Mouse (Mus musculus) CH12.LX (cell line): Measurements from ENCODE around the gene Fam170b. TPM values are rescaled to one million over a fixed set of nuclear protein-coding genes. Genes with fewer than 3 reads are reported as not detected.

ENCODE experiments used
- DNase-seq: peaks from one replicate; pipeline ENCODE4 v3.0.0-alpha.2; 2013; ENCODE audit errors: extremely low read depth
- H3K27ac ChIP-seq: 2 replicates; pipeline ENCODE4 v1.5.1; 2012; ENCODE audit warnings: low read depth, mild to moderate bottlenecking, control low read depth, moderate library complexity; ENCODE audit not compliant: insufficient read depth
- H3K27me3 ChIP-seq: replicated peaks from 2 replicates; pipeline ENCODE3; 2012; ENCODE audit warnings: inconsistent platforms
- H3K36me3 ChIP-seq, 2 experiments: replicated peaks in 1 of 2; 2 replicates each; pipeline versions ENCODE3 to v1.6.1; 2012; ENCODE audit warnings: inconsistent platforms in 1 of 2, low read length in 1 of 2, mild to moderate bottlenecking in 1 of 2, mixed read lengths in 1 of 2, moderate library complexity in 1 of 2; ENCODE audit not compliant: control insufficient read depth in 1 of 2, insufficient read depth in 1 of 2
- H3K4me1 ChIP-seq, 2 experiments: 2 replicates each; pipeline ENCODE4 v1.6.1; 2012; ENCODE audit warnings: inconsistent platforms in 1 of 2, moderate library complexity in 1 of 2; ENCODE audit not compliant: insufficient read depth in 2 of 2, control insufficient read depth in 1 of 2
- H3K4me2 ChIP-seq: 2 replicates; pipeline ENCODE4 v1.6.1; 2012; ENCODE audit warnings: low read depth, mild to moderate bottlenecking, control low read depth; ENCODE audit not compliant: poor library complexity, insufficient read depth, severe bottlenecking
- H3K4me3 ChIP-seq, 3 experiments: fragments of 150-350 bp in 1 of 3; sonication (generic) in 1 of 3; replicated peaks in 1 of 3; 2 replicates each; pipeline versions ENCODE3 to v1.5.1; 2011 to 2012; ENCODE audit warnings: low read depth in 2 of 3, low read length in 2 of 3, mild to moderate bottlenecking in 2 of 3, moderate library complexity in 2 of 3, control low read depth in 1 of 3, improper control_type of control experiment in 1 of 3, inconsistent platforms in 1 of 3, mixed read lengths in 1 of 3; ENCODE audit not compliant: poor library complexity in 1 of 3
- H3K79me2 ChIP-seq: replicated peaks from 2 replicates; pipeline ENCODE4 v1.6.1; 2012; ENCODE audit warnings: mild to moderate bottlenecking, moderate library complexity; ENCODE audit not compliant: control insufficient read depth, poor library complexity, insufficient read depth, severe bottlenecking; ENCODE audit errors: extremely low read depth
- H3K9ac ChIP-seq: 2 replicates; pipeline ENCODE4 v1.6.1; 2012; ENCODE audit warnings: low read depth, mild to moderate bottlenecking, control low read depth, moderate library complexity; ENCODE audit not compliant: insufficient read depth
- H3K9me3 ChIP-seq: replicated peaks from 2 replicates; pipeline ENCODE3; 2012; ENCODE audit warnings: low read length, inconsistent platforms, mixed read lengths
- BHLHE40 ChIP-seq: IDR thresholded peaks from 2 replicates; pipeline ENCODE4 v1.6.1; 2011; ENCODE audit warnings: mild to moderate bottlenecking, low read depth, low read length, improper control_type of control experiment
- CHD1 ChIP-seq: IDR thresholded peaks from 2 replicates; pipeline ENCODE4 v1.6.1; 2012; ENCODE audit warnings: low read depth, low read length, improper control_type of control experiment, inconsistent platforms
- CHD2 ChIP-seq: IDR thresholded peaks from 2 replicates; pipeline ENCODE4 v1.6.1; 2011; ENCODE audit warnings: low read length, improper control_type of control experiment
- CTCF ChIP-seq, 2 experiments: IDR thresholded peaks in 1 of 2; conservative IDR thresholded peaks in 1 of 2; 2 replicates each; pipeline ENCODE4 v1.5.1; 2011 to 2012; ENCODE audit warnings: low read depth in 2 of 2, low read length in 2 of 2, improper control_type of control experiment in 1 of 2, inconsistent platforms in 1 of 2, mild to moderate bottlenecking in 1 of 2, moderate library complexity in 1 of 2
- E2F4 ChIP-seq: IDR thresholded peaks from 2 replicates; pipeline ENCODE4 v1.6.1; 2011; ENCODE audit warnings: low read depth, low read length, improper control_type of control experiment; ENCODE audit not compliant: insufficient replicate concordance
- ELF1 ChIP-seq: IDR thresholded peaks from 2 replicates; pipeline ENCODE4 v1.6.1; 2014; ENCODE audit warnings: low read depth, mild to moderate bottlenecking, inconsistent platforms, low read length, improper control_type of control experiment
- EP300 ChIP-seq: IDR thresholded peaks from 2 replicates; pipeline ENCODE4 v1.6.1; 2011; ENCODE audit warnings: low read length, improper control_type of control experiment
- ETS1 ChIP-seq: conservative IDR thresholded peaks from 2 replicates; pipeline ENCODE4 v1.6.1; 2012; ENCODE audit warnings: low read depth, mild to moderate bottlenecking, inconsistent platforms, low read length, improper control_type of control experiment, moderate library complexity
- HCFC1 ChIP-seq: IDR thresholded peaks from 2 replicates; pipeline ENCODE4 v1.6.1; 2012; ENCODE audit warnings: low read depth, mild to moderate bottlenecking, inconsistent platforms, low read length, improper control_type of control experiment
- IRF4 ChIP-seq: IDR thresholded peaks from 2 replicates; pipeline ENCODE4 v1.6.1; 2014; ENCODE audit warnings: low read depth, mild to moderate bottlenecking, inconsistent platforms, low read length, improper control_type of control experiment
- JUN ChIP-seq: IDR thresholded peaks from 2 replicates; pipeline ENCODE4 v1.6.1; 2011; ENCODE audit warnings: low read depth, mild to moderate bottlenecking, low read length, improper control_type of control experiment, moderate library complexity; ENCODE audit not compliant: insufficient read depth
- KAT2A ChIP-seq: IDR thresholded peaks from 2 replicates; pipeline ENCODE4 v1.6.1; 2012; ENCODE audit warnings: low read length, improper control_type of control experiment, inconsistent platforms; ENCODE audit not compliant: insufficient replicate concordance
- MAZ ChIP-seq: IDR thresholded peaks from 2 replicates; pipeline ENCODE4 v1.6.1; 2012; ENCODE audit warnings: low read depth, mild to moderate bottlenecking, inconsistent platforms, low read length, improper control_type of control experiment, moderate library complexity
- MEF2A ChIP-seq: IDR thresholded peaks from 2 replicates; pipeline ENCODE4 v1.6.1; 2014; ENCODE audit warnings: low read depth, mild to moderate bottlenecking, inconsistent platforms, low read length, improper control_type of control experiment, borderline replicate concordance
- MXI1 ChIP-seq: IDR thresholded peaks from 2 replicates; pipeline ENCODE4 v1.6.1; 2011; ENCODE audit warnings: mild to moderate bottlenecking, low read depth, low read length, improper control_type of control experiment
- MYC ChIP-seq: IDR thresholded peaks from 2 replicates; pipeline ENCODE4 v1.6.1; 2011; ENCODE audit warnings: low read depth, mild to moderate bottlenecking, improper control_type of control experiment, low read length
- NELFE ChIP-seq: IDR thresholded peaks from 2 replicates; pipeline ENCODE4 v1.6.1; 2011; ENCODE audit warnings: low read depth, low read length, improper control_type of control experiment
- PAX5 ChIP-seq: IDR thresholded peaks from 2 replicates; pipeline ENCODE4 v1.6.1; 2012; ENCODE audit warnings: low read length, inconsistent platforms, mixed read lengths
- POLR2A ChIP-seq: IDR thresholded peaks from 2 replicates; pipeline ENCODE4 v1.6.1; 2011; ENCODE audit warnings: low read depth, mild to moderate bottlenecking, improper control_type of control experiment, low read length
- POLR2AphosphoS2 ChIP-seq: IDR thresholded peaks from 2 replicates; pipeline ENCODE4 v1.6.1; 2011; ENCODE audit warnings: low read depth, low read length, improper control_type of control experiment
- RCOR1 ChIP-seq: conservative IDR thresholded peaks from 2 replicates; pipeline ENCODE4 v1.6.1; 2012; ENCODE audit warnings: low read depth, mild to moderate bottlenecking, inconsistent platforms, low read length, improper control_type of control experiment
- SMC3 ChIP-seq: IDR thresholded peaks from 2 replicates; pipeline ENCODE4 v1.6.1; 2011; ENCODE audit warnings: low read depth, low read length, improper control_type of control experiment
- TBP ChIP-seq: conservative IDR thresholded peaks from 2 replicates; pipeline ENCODE4 v1.6.1; 2011; ENCODE audit warnings: low read depth, low read length, improper control_type of control experiment
- USF1 ChIP-seq: IDR thresholded peaks from 2 replicates; pipeline ENCODE4 v1.6.1; 2014; ENCODE audit warnings: low read depth, mild to moderate bottlenecking, inconsistent platforms, low read length, improper control_type of control experiment
- USF2 ChIP-seq: conservative IDR thresholded peaks from 2 replicates; pipeline ENCODE4 v1.6.1; 2011; ENCODE audit warnings: low read depth, low read length, improper control_type of control experiment
- ZMIZ1 ChIP-seq: IDR thresholded peaks from 2 replicates; pipeline ENCODE4 v1.6.1; 2012; ENCODE audit warnings: low read depth, mild to moderate bottlenecking, inconsistent platforms, low read length, improper control_type of control experiment
- ZNF384 ChIP-seq: IDR thresholded peaks from 2 replicates; pipeline ENCODE4 v1.6.1; 2012; ENCODE audit warnings: low read depth, low read length, improper control_type of control experiment, inconsistent platforms
- dilution Hi-C: fragments of 300-500 bp; cut with MboI; formaldehyde crosslinking; loops from 2 replicates; pipeline ENCODE4 v1.14.3; 2020; ENCODE audit warnings: low sequenced_read_pairs; ENCODE audit not compliant: extremely low pct_unique_long_range_greater_than_20kb, extremely low pct_ligation_motif_present
- in situ Hi-C: fragments of 300-500 bp; cut with MboI; formaldehyde crosslinking; loops from 3 replicates; pipeline ENCODE4 v1.14.3; 2019; ENCODE audit warnings: low sequenced_read_pairs, low pct_ligation_motif_present, low pct_unique_long_range_greater_than_20kb, mixed read lengths
- polyA plus RNA-seq: library from polyadenylated mRNA; unstranded; fragments of >175 nt; gene quantifications from 2 replicates; pipeline ENCODE4 v1.2.1, GENCODE M21; 2012; ENCODE audit warnings: low read depth; ENCODE audit not compliant: insufficient read length
- total RNA-seq, 2 experiments: library from RNA; depleted of rRNA; stranded (reverse); fragments of 300-350 nt in 1 of 2; fragments of >200 nt in 1 of 2; gene quantifications; 2 replicates each; pipeline ENCODE4 v1.2.3; 2012 to 2014

The Fam170b gene
- total and polyA plus RNA-seq, 3 experiments, result not detected

DNA sequence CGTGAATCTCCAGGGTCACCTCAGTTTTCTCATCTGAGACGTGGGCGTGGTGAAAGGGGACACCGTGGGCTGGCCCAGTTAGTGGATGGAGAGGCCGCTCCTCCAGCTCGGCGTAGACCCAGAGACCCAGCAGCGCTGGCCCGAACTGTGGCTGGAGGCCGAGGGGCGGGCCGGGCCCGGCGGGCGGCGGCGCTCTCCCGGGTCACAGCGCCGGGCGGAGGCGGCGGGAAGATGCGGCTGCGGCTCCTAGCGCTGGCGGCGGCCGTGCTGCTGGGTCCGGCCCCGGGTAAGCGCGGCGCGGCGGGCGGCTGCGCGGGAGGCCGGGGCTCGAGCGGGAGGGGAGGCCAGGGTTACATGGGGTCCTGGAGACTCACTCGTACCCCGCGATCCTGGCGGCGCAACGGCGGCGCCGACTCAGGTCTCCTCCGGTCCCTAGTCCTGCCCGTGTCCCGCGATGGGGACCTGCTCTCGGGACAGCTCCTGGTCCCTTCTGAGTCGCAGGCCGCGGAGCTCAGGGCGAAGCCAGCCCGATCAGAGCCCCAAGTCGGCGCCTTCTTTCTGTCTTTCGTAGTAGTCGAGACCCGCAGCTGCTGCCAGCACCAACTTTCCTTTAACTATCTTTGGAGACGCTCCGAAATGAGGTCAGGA lies 23.0 kb downstream of the Fam170b start, which contains the start of gene Vstm4:
Gene Vstm4, plus strand, starts transcription at position 76 of the 648 bp plus-strand sequence.
- Histone ChIP-seq H3K27me3 (no peaks in the 10 kb centered on the region), H3K9me3 (no peaks in the 10 kb centered on the region), H3K4me2 (no peak within 1 kb of the TSS), H3K9ac (no peak within 1 kb of the TSS), H3K4me1 (peaks cover 5 to 8% of the 10 kb centered on the region in 2 experiments), H3K36me3 (no peaks in the 10 kb centered on the region), H3K27ac (no peak within 1 kb of the TSS), H3K79me2 (no peaks in the 10 kb centered on the region), H3K4me3 (no peak within 1 kb of the TSS)
- no peak for DNase-seq
- in situ Hi-C loops (no loop called here), dilution Hi-C loops (no loop called here)
- TF ChIP-seq ZMIZ1 (no peak), ZNF384 (no peak), JUN (no peak), MXI1 (no peak), ETS1 (no peak), E2F4 (no peak), IRF4 (no peak), HCFC1 (no peak)

DNA sequence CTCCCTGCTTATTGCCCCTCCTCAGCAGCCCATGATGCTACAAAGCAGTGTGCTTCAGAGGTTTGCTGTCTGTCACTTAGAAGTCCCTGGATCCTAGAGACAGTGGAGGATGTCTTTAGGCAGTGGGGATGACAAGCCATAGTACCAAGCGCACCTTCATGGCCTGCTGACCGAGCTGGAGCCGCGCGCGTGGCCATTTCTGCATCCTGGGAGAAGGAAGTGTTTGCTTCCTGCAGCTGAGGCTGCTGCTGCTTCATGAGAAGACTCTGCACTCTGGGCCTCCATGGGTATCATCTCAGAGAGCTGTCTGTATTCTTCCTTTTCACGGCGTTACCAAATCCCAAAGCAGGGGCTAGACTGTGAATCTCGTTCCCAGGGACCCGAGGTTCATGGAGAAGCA lies 24.6 kb downstream of the Fam170b start:
- DNase-seq, result no peak
- H3K4me1 ChIP-seq, result peaks cover 5 to 8% of the 10 kb centered on the region in 2 experiments
- dilution Hi-C loops (no loop called here), in situ Hi-C loops (no loop called here)
- TF ChIP-seq MYC, result no peak
- TF ChIP-seq PAX5, result no peak
- no peak for TF ChIP-seq EP300
- TF ChIP-seq USF2, result no peak
- TF ChIP-seq POLR2A, result no peak
- TF ChIP-seq CHD2, result no peak
- TF ChIP-seq CTCF (conservative IDR thresholded peaks at IDR 0.05 in 1 of 2, IDR thresholded peaks at IDR 0.05 in 1 of 2; ENCODE audit: low read depth in 2 of 2, low read length in 2 of 2), result no peak
- TF ChIP-seq MAZ, result no peak
- TF ChIP-seq MEF2A, result no peak
- no peak for TF ChIP-seq CHD1
- TF ChIP-seq USF1, result no peak
- no peak for TF ChIP-seq POLR2AphosphoS2
- no peak for TF ChIP-seq NELFE
- TF ChIP-seq TBP, result no peak
- TF ChIP-seq ETS1, result no peak
- no peak for TF ChIP-seq BHLHE40
- TF ChIP-seq KAT2A, result no peak
- no peak for TF ChIP-seq SMC3
- no peak for TF ChIP-seq RCOR1
- TF ChIP-seq ELF1, result no peak
- TF ChIP-seq, all 38 proteins: peak for 0
- Histone ChIP-seq H3K36me3 (no peaks in the 10 kb centered on the region), H3K9ac (no peak overlapping the region), H3K4me2 (no peak overlapping the region), H3K4me3 (no peak overlapping the region), H3K79me2 (no peaks in the 10 kb centered on the region), H3K27me3 (no peaks in the 10 kb centered on the region), H3K27ac (no peak overlapping the region), H3K9me3 (no peaks in the 10 kb centered on the region)
